Mouse (Mus musculus) bone marrow macrophage, adult 2 months (primary cell): Measurements from ENCODE around the gene Rap2c.

Experiments used
- CTCF ChIP-seq: IDR thresholded peaks from 2 replicates; pipeline ENCODE4 v1.5.1; 2012; ENCODE audit warnings: low read depth, mild to moderate bottlenecking, low read length, moderate library complexity
- POLR2A ChIP-seq: IDR thresholded peaks from 2 replicates; pipeline ENCODE4 v1.6.1; 2012; ENCODE audit warnings: mild to moderate bottlenecking, low read depth, low read length, borderline replicate concordance

DNA sequence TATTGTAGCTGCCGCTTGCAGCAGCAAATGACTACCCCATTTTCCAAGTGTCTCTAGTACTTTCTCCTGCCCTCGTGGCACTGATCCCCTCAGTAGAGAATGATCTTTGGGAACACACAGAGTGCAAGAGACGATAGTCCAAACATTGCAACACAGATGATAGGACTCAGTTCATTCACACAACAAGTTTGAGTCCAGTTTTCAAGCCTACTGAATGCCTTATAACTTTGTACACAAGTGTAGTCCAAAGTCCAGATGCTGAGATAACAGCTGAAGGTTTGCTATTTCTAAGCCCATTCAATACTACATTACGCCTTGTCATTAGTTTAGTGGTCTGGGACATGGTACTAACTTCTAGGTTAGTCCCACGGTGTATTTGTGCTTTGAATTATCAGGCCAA is 40.5 kb upstream of the Rap2c start:
- TF ChIP-seq POLR2A (no peak), CTCF (no peak)
